Mouse (Mus musculus): Measurements from ENCODE around the gene Arrdc2. TPM values are rescaled to one million over a fixed set of nuclear protein-coding genes. Genes with fewer than 3 reads are reported as not detected.

The Arrdc2 gene
- polyA plus RNA-seq, 1 experiment from 2014 or later, result 8.8 TPM

- peak; percentile 82 for ATAC-seq (ENCODE audit: insufficient read depth, low FRiP score, low TSS enrichment)
- Histone ChIP-seq H3K36me3 (ENCODE audit: control insufficient read depth, insufficient read depth, low read length) (no peaks in the 10 kb centered on the region), H3K4me1 (ENCODE audit: control insufficient read depth, insufficient read depth, low read length) (peaks cover 13% of the 10 kb centered on the region; the same call in 1 of the 2 replicates), H3K9me3 (ENCODE audit: control insufficient read depth, low read length) (no peaks in the 10 kb centered on the region), H3K9ac (ENCODE audit: low read length) (peak overlapping the region; percentile 43), H3K27me3 (ENCODE audit: control insufficient read depth, insufficient read depth, low read length) (peaks cover 4% of the 10 kb centered on the region; the same call in 1 of the 2 replicates), H3K4me3 (ENCODE audit: low read depth, low read length) (peak overlapping the region; percentile 34), H3K27ac (ENCODE audit: low read depth, low read length) (no peak overlapping the region), H3K4me2 (ENCODE audit: low read depth) (peak overlapping the region; percentile 83)
- DNase-seq (ENCODE audit: low spot score), result peak; percentile 79
- WGBS, result 8% methylated on average over 33 of the region's 33 CpGs
These were observed 17.1 kb upstream of the Arrdc2 start for GRCm38 (mm10) chr8:70856541-70857197.

GRCm38 (mm10) chr8:70856028-70856427 is 16.5 kb upstream of the Arrdc2 start:
- 72% methylated on average over 5 of the region's 5 CpGs for WGBS
- ATAC-seq (ENCODE audit: insufficient read depth, low FRiP score, low TSS enrichment), result no peak

GRCm38 (mm10) chr8:70853863-70854262 is 14.3 kb upstream of the Arrdc2 start:
- Histone ChIP-seq H3K27me3 (ENCODE audit: control insufficient read depth, insufficient read depth, low read length) (no peaks in the 10 kb centered on the region), H3K4me3 (ENCODE audit: low read depth, low read length) (no peak overlapping the region), H3K4me2 (ENCODE audit: low read depth) (no peak overlapping the region), H3K4me1 (ENCODE audit: control insufficient read depth, insufficient read depth, low read length) (peaks cover 13% of the 10 kb centered on the region; the same call in 1 of the 2 replicates), H3K9me3 (ENCODE audit: control insufficient read depth, low read length) (no peaks in the 10 kb centered on the region), H3K9ac (ENCODE audit: low read length) (no peak overlapping the region), H3K36me3 (ENCODE audit: control insufficient read depth, insufficient read depth, low read length) (no peaks in the 10 kb centered on the region), H3K27ac (ENCODE audit: low read depth, low read length) (no peak overlapping the region)
- 78% methylated on average over 2 of the region's 2 CpGs for WGBS
- ATAC-seq (ENCODE audit: insufficient read depth, low FRiP score, low TSS enrichment) (no peak), DNase-seq (ENCODE audit: low spot score) (no peak)

More at GRCm38 (mm10) chr8:70856028-70856427, 16.5 kb upstream of the Arrdc2 start:
- Histone ChIP-seq H3K36me3 (ENCODE audit: control insufficient read depth, insufficient read depth, low read length) (no peaks in the 10 kb centered on the region), H3K4me1 (ENCODE audit: control insufficient read depth, insufficient read depth, low read length) (peaks cover 13% of the 10 kb centered on the region; the same call in 1 of the 2 replicates), H3K27ac (ENCODE audit: low read depth, low read length) (no peak overlapping the region), H3K9me3 (ENCODE audit: control insufficient read depth, low read length) (no peaks in the 10 kb centered on the region), H3K4me3 (ENCODE audit: low read depth, low read length) (no peak overlapping the region), H3K27me3 (ENCODE audit: control insufficient read depth, insufficient read depth, low read length) (no peaks in the 10 kb centered on the region), H3K4me2 (ENCODE audit: low read depth) (no peak overlapping the region), H3K9ac (ENCODE audit: low read length) (no peak overlapping the region)
- DNase-seq (ENCODE audit: low spot score), result no peak

GRCm38 (mm10) chr8:70852595-70853231 is 13.2 kb upstream of the Arrdc2 start:
- no peaks in the 10 kb centered on the region for H3K9me3 ChIP-seq (ENCODE audit: control insufficient read depth, low read length)
- DNase-seq (ENCODE audit: low spot score) (no peak), ATAC-seq (ENCODE audit: insufficient read depth, low FRiP score, low TSS enrichment) (no peak)
- H3K4me2 ChIP-seq (ENCODE audit: low read depth), result no peak overlapping the region
- WGBS, result 91% methylated on average over 41 of the region's 41 CpGs
- H3K9ac ChIP-seq (ENCODE audit: low read length), result no peak overlapping the region
- no peak overlapping the region for H3K27ac ChIP-seq (ENCODE audit: low read depth, low read length)
- H3K4me1 ChIP-seq (ENCODE audit: control insufficient read depth, insufficient read depth, low read length), result peaks cover 6% of the 10 kb centered on the region; the same call in 1 of the 2 replicates
- no peaks in the 10 kb centered on the region for H3K27me3 ChIP-seq (ENCODE audit: control insufficient read depth, insufficient read depth, low read length)
- H3K36me3 ChIP-seq (ENCODE audit: control insufficient read depth, insufficient read depth, low read length), result no peaks in the 10 kb centered on the region
- no peak overlapping the region for H3K4me3 ChIP-seq (ENCODE audit: low read depth, low read length)

GRCm38 (mm10) chr8:70851837-70852236 is 12.3 kb upstream of the Arrdc2 start:
- Histone ChIP-seq H3K4me2 (ENCODE audit: low read depth) (no peak overlapping the region), H3K27me3 (ENCODE audit: control insufficient read depth, insufficient read depth, low read length) (no peaks in the 10 kb centered on the region), H3K27ac (ENCODE audit: low read depth, low read length) (no peak overlapping the region)

GRCm38 (mm10) chr8:70850947-70851346 is 11.4 kb upstream of the Arrdc2 start:
- WGBS, result 91% methylated on average over 4 of the region's 4 CpGs
- DNase-seq (ENCODE audit: low spot score), result no peak

More at GRCm38 (mm10) chr8:70851837-70852236, 12.3 kb upstream of the Arrdc2 start:
- no peaks in the 10 kb centered on the region for H3K36me3 ChIP-seq (ENCODE audit: control insufficient read depth, insufficient read depth, low read length)
- DNase-seq (ENCODE audit: low spot score), result no peak
- no peaks in the 10 kb centered on the region for H3K9me3 ChIP-seq (ENCODE audit: control insufficient read depth, low read length)
- H3K4me3 ChIP-seq (ENCODE audit: low read depth, low read length), result no peak overlapping the region
- ATAC-seq (ENCODE audit: insufficient read depth, low FRiP score, low TSS enrichment), result no peak
- H3K9ac ChIP-seq (ENCODE audit: low read length), result no peak overlapping the region
- peaks cover 5% of the 10 kb centered on the region; the same call in 1 of the 2 replicates for H3K4me1 ChIP-seq (ENCODE audit: control insufficient read depth, insufficient read depth, low read length)
- WGBS, result 48% methylated on average over 6 of the region's 6 CpGs

GRCm38 (mm10) chr8:70850132-70850845 is 10.8 kb upstream of the Arrdc2 start:
- no peak for ATAC-seq (ENCODE audit: insufficient read depth, low FRiP score, low TSS enrichment)
- WGBS, result 83% methylated on average over 7 of the region's 7 CpGs

More at GRCm38 (mm10) chr8:70850947-70851346, 11.4 kb upstream of the Arrdc2 start:
- no peak for ATAC-seq (ENCODE audit: insufficient read depth, low FRiP score, low TSS enrichment)
- no peak overlapping the region for H3K9ac ChIP-seq (ENCODE audit: low read length)
- no peak overlapping the region for H3K27ac ChIP-seq (ENCODE audit: low read depth, low read length)
- H3K36me3 ChIP-seq (ENCODE audit: control insufficient read depth, insufficient read depth, low read length), result no peaks in the 10 kb centered on the region
- no peak overlapping the region for H3K4me3 ChIP-seq (ENCODE audit: low read depth, low read length)
- H3K4me1 ChIP-seq (ENCODE audit: control insufficient read depth, insufficient read depth, low read length), result no peaks in the 10 kb centered on the region
- H3K27me3 ChIP-seq (ENCODE audit: control insufficient read depth, insufficient read depth, low read length), result no peaks in the 10 kb centered on the region
- no peak overlapping the region for H3K4me2 ChIP-seq (ENCODE audit: low read depth)
- no peaks in the 10 kb centered on the region for H3K9me3 ChIP-seq (ENCODE audit: control insufficient read depth, low read length)

GRCm38 (mm10) chr8:70849333-70849990 is 9.9 kb upstream of the Arrdc2 start:
- no peak for ATAC-seq (ENCODE audit: insufficient read depth, low FRiP score, low TSS enrichment)
- Histone ChIP-seq H3K4me3 (ENCODE audit: low read depth, low read length) (no peak overlapping the region), H3K9ac (ENCODE audit: low read length) (no peak overlapping the region), H3K9me3 (ENCODE audit: control insufficient read depth, low read length) (no peaks in the 10 kb centered on the region), H3K4me2 (ENCODE audit: low read depth) (no peak overlapping the region), H3K4me1 (ENCODE audit: control insufficient read depth, insufficient read depth, low read length) (no peaks in the 10 kb centered on the region), H3K36me3 (ENCODE audit: control insufficient read depth, insufficient read depth, low read length) (no peaks in the 10 kb centered on the region), H3K27ac (ENCODE audit: low read depth, low read length) (no peak overlapping the region), H3K27me3 (ENCODE audit: control insufficient read depth, insufficient read depth, low read length) (no peaks in the 10 kb centered on the region)
- DNase-seq (ENCODE audit: low spot score), result no peak
- 78% methylated on average over 3 of the region's 3 CpGs for WGBS

More at GRCm38 (mm10) chr8:70850132-70850845, 10.8 kb upstream of the Arrdc2 start:
- no peaks in the 10 kb centered on the region for H3K27me3 ChIP-seq (ENCODE audit: control insufficient read depth, insufficient read depth, low read length)
- no peaks in the 10 kb centered on the region for H3K9me3 ChIP-seq (ENCODE audit: control insufficient read depth, low read length)
- no peaks in the 10 kb centered on the region for H3K36me3 ChIP-seq (ENCODE audit: control insufficient read depth, insufficient read depth, low read length)
- no peak overlapping the region for H3K4me2 ChIP-seq (ENCODE audit: low read depth)
- no peak overlapping the region for H3K9ac ChIP-seq (ENCODE audit: low read length)
- no peak for DNase-seq (ENCODE audit: low spot score)
- no peak overlapping the region for H3K27ac ChIP-seq (ENCODE audit: low read depth, low read length)
- no peak overlapping the region for H3K4me3 ChIP-seq (ENCODE audit: low read depth, low read length)
- H3K4me1 ChIP-seq (ENCODE audit: control insufficient read depth, insufficient read depth, low read length), result no peaks in the 10 kb centered on the region

Data from neural tube, embryonic 11.5 days (tissue).